Mouse (Mus musculus) stomach, embryonic 16.5 days (tissue): ENCODE data around the gene Olfr748. TPM values are rescaled to one million over a fixed set of nuclear protein-coding genes. Genes with fewer than 3 reads are reported as not detected.

Source experiments
- polyA plus RNA-seq: library from polyadenylated mRNA; unstranded; fragments of >200 nt; fragmentation: Nextera tagmentation; extraction: Ambion mirVana; gene quantifications from 2 replicates; pipeline ENCODE4 v1.2.1, GENCODE M21; 2015

Olfr748 gene
- polyA plus RNA-seq, 1 experiment from 2014 or later = not detected

Other genes with a start within 250 kb of the Olfr748 start
- gene Olfr741, start 234.6 kb upstream of the Olfr748 start, polyA plus RNA-seq = not detected in 2 replicates
- gene Olfr742, start 203.8 kb upstream of the Olfr748 start, polyA plus RNA-seq = not detected in 2 replicates
- gene Olfr743, start 185.5 kb upstream of the Olfr748 start, polyA plus RNA-seq = not detected in 2 replicates
- gene Olfr744, start 92.5 kb upstream of the Olfr748 start, polyA plus RNA-seq = not detected in 2 replicates
- not detected in 2 replicates for gene Olfr745, start 68.0 kb upstream of the Olfr748 start, polyA plus RNA-seq
- not detected in 2 replicates for gene Olfr746, start 60.3 kb upstream of the Olfr748 start, polyA plus RNA-seq
- not detected in 2 replicates for gene Olfr747, start 14.2 kb upstream of the Olfr748 start, polyA plus RNA-seq
- gene Olfr749, start 37.7 kb downstream of the Olfr748 start, polyA plus RNA-seq = not detected in 2 replicates
- gene Ttc5, start 78.1 kb downstream of the Olfr748 start, polyA plus RNA-seq = 58.5 and 61.4 TPM in 2 replicates
- gene Ccnb1ip1, start 100.4 kb downstream of the Olfr748 start, polyA plus RNA-seq = not detected in 2 replicates
- 56.4 and 62.2 TPM in 2 replicates for gene Parp2, start 100.5 kb downstream of the Olfr748 start, polyA plus RNA-seq
- 9.7 and 11.5 TPM in 2 replicates for gene Tep1, start 163.2 kb downstream of the Olfr748 start, polyA plus RNA-seq
- gene Klhl33, start 190.1 kb downstream of the Olfr748 start, polyA plus RNA-seq = 0.26 and 0.49 TPM in 2 replicates
- 130 and 140 TPM in 2 replicates for gene Osgep, start 217.5 kb downstream of the Olfr748 start, polyA plus RNA-seq
- gene Apex1, start 217.6 kb downstream of the Olfr748 start, polyA plus RNA-seq = 149 and 166 TPM in 2 replicates
- 45.2 and 47.6 TPM in 2 replicates for gene Pip4p1, start 223.5 kb downstream of the Olfr748 start, polyA plus RNA-seq
- gene Pnp, start 223.7 kb downstream of the Olfr748 start, polyA plus RNA-seq = 74.9 and 75.2 TPM in 2 replicates
- gene Gm49342, start 237.1 kb downstream of the Olfr748 start, polyA plus RNA-seq = not detected in 2 replicates
- 0.69 and 1.6 TPM in 2 replicates for gene Pnp2, start 248.6 kb downstream of the Olfr748 start, polyA plus RNA-seq